ENCODE assay signal across 15 mouse cellular contexts in genomic region chr6:12784918-12785618, GRCm38 (mm10). TPM values are rescaled to one million over a fixed set of nuclear protein-coding genes. Genes with fewer than 3 reads are reported as not detected.
DNase-seq lines count a peak whose midpoint lies in the region; ATAC-seq lines count a peak whose summit lies in the region.
"Had no signal": no experiment of that assay in that cellular context is flagged by ENCODE, and none has a peak within 500 bp of the region (broad histone marks: within the 10 kb centered on the region; RNA-seq: fewer than 3 reads in every experiment).

No protein-coding gene starts in this region.

- H3K27ac ChIP-seq in forebrain, embryonic 11.5 days (ENCODE audit: low read depth, low read length): no peak overlapping the region
- H3K27ac ChIP-seq in forebrain, embryonic 10.5 days: no peak overlapping the region
- no peak overlapping the region for H3K27ac ChIP-seq in embryonic facial prominence, embryonic 15.5 days (replicated peaks)
- H3K27ac ChIP-seq: limb, embryonic 12.5 days had no signal

- no peak overlapping the region for H3K4me3 ChIP-seq in forebrain, embryonic 11.5 days (ENCODE audit: low read depth, low read length)
- H3K4me3 ChIP-seq in forebrain, embryonic 10.5 days: no peak overlapping the region
- H3K4me3 ChIP-seq in embryonic facial prominence, embryonic 15.5 days (replicated peaks): no peak overlapping the region
- H3K4me3 ChIP-seq: limb, embryonic 12.5 days had no signal

- peak; percentile 81 for ATAC-seq in forebrain, embryonic 11.5 days (replicated peaks; ENCODE audit: low FRiP score)
- ATAC-seq in embryonic facial prominence, embryonic 15.5 days (ENCODE audit: insufficient number of reproducible peaks, low FRiP score, low TSS enrichment, low read depth): peak; percentile 51; the same call in 1 of the 2 replicates

- DNase-seq in forebrain, embryonic 11.5 days (ENCODE audit: low spot score): no peak
- DNase-seq in forebrain, embryonic 10.5 days (ENCODE audit: extremely low spot score, low spot score): no peak
- DNase-seq in MN1 (ENCODE audit: low spot score): peak; percentile 12
- DNase-seq in mesoderm, embryonic 11.5 days (ENCODE audit: low read depth, low spot score): peak; percentile 67
- DNase-seq in spleen, postnatal 14 days (ENCODE audit: low spot score in 2 of 2): no peak
- no peak for DNase-seq in kidney, postnatal 36 days
- DNase-seq in adrenal gland, postnatal 36 days: no peak
- DNase-seq: cerebellum, adult 9-10 months; heart, adult 18-20 months; heart, postnatal 10 days; kidney, adult 11 months; kidney, postnatal 14 days; lung, postnatal 36 days had no signal

- H3K9ac ChIP-seq in forebrain, embryonic 11.5 days (ENCODE audit: low read length): no peak overlapping the region
- H3K9ac ChIP-seq in embryonic facial prominence, embryonic 15.5 days: no peak overlapping the region
- H3K9ac ChIP-seq: limb, embryonic 12.5 days had no signal

- no peaks in the 10 kb centered on the region for H3K4me1 ChIP-seq in forebrain, embryonic 11.5 days (replicated peaks; ENCODE audit: control insufficient read depth, insufficient read depth, low read length)
- no peaks in the 10 kb centered on the region for H3K4me1 ChIP-seq in forebrain, embryonic 10.5 days
- no peaks in the 10 kb centered on the region for H3K4me1 ChIP-seq in embryonic facial prominence, embryonic 15.5 days

- H3K4me2 ChIP-seq in forebrain, embryonic 11.5 days (ENCODE audit: low read depth, low read length, severe bottlenecking): no peak overlapping the region
- no peak overlapping the region for H3K4me2 ChIP-seq in embryonic facial prominence, embryonic 15.5 days (replicated peaks)
- H3K4me2 ChIP-seq: limb, embryonic 12.5 days had no signal

- no peaks in the 10 kb centered on the region for H3K27me3 ChIP-seq in forebrain, embryonic 11.5 days (ENCODE audit: control insufficient read depth, insufficient read depth, low read length)
- H3K27me3 ChIP-seq in forebrain, embryonic 10.5 days (ENCODE audit: poor library complexity, severe bottlenecking): no peaks in the 10 kb centered on the region
- H3K27me3 ChIP-seq in embryonic facial prominence, embryonic 15.5 days: no peaks in the 10 kb centered on the region
- H3K27me3 ChIP-seq: limb, embryonic 12.5 days had no signal

- H3K9me3 ChIP-seq in forebrain, embryonic 11.5 days (ENCODE audit: control insufficient read depth, low read length): no peaks in the 10 kb centered on the region
- no peaks in the 10 kb centered on the region for H3K9me3 ChIP-seq in forebrain, embryonic 10.5 days
- H3K9me3 ChIP-seq in embryonic facial prominence, embryonic 15.5 days (replicated peaks): no peaks in the 10 kb centered on the region
- H3K9me3 ChIP-seq: limb, embryonic 12.5 days had no signal

- 74% methylated on average over 8 of the region's 8 CpGs for WGBS in forebrain, embryonic 11.5 days
- WGBS in forebrain, embryonic 10.5 days: 90% methylated on average over 8 of the region's 8 CpGs
- 69% methylated on average over 8 of the region's 8 CpGs for WGBS in embryonic facial prominence, embryonic 15.5 days

- no peaks in the 10 kb centered on the region for H3K36me3 ChIP-seq in forebrain, embryonic 11.5 days (ENCODE audit: control insufficient read depth, insufficient read depth, low read length)
- H3K36me3 ChIP-seq in forebrain, embryonic 10.5 days (replicated peaks): no peaks in the 10 kb centered on the region
- no peaks in the 10 kb centered on the region for H3K36me3 ChIP-seq in embryonic facial prominence, embryonic 15.5 days
- H3K36me3 ChIP-seq: limb, embryonic 12.5 days had no signal

RNA-seq across cellular contexts. Expression of gene Thsd7a, which starts 35.9 kb away (rescaled TPM):
- polyA plus RNA-seq in forebrain, embryonic 11.5 days (2014; fragmentation: Nextera tagmentation; extraction: Ambion mirVana): 4.9 and 5.8 TPM in 2 replicates
- polyA plus RNA-seq in forebrain, embryonic 10.5 days (2016; fragmentation: Nextera tagmentation; extraction: Ambion mirVana): 1.2 and 1.9 TPM in 2 replicates
- polyA plus RNA-seq in embryonic facial prominence, embryonic 15.5 days (2015; fragmentation: Nextera tagmentation; extraction: Ambion mirVana): 4.2 and 5.2 TPM in 2 replicates
- 10 to 100 TPM in 1 of 2 experiments, 1 to 10 TPM in 1; 8.3 to 11.8 TPM for total RNA-seq in adrenal gland, postnatal 36 days (2021)

Comparison
In these comparisons a context has a peak if more than half of its experiments do, and no peak if none do; other contexts are left out.
1. DNase-seq: peak in MN1 (single experiment) and mesoderm, embryonic 11.5 days (single experiment); none in forebrain, embryonic 11.5 days (single experiment), forebrain, embryonic 10.5 days (single experiment), spleen, postnatal 14 days (0 of 2), kidney, postnatal 36 days (0 of 2) and adrenal gland, postnatal 36 days (0 of 2).